Mouse (Mus musculus) ES-Bruce4 (cell line): ENCODE measurements around the gene Sptlc3. TPM values are rescaled to one million over a fixed set of nuclear protein-coding genes. Genes with fewer than 3 reads are reported as not detected.

Experiments
- H3K27ac ChIP-seq: 2 replicates; pipeline ENCODE4 v1.5.1; 2012; ENCODE audit warnings: low read length, inconsistent platforms; ENCODE audit not compliant: insufficient read depth
- H3K27me3 ChIP-seq: 2 replicates; pipeline ENCODE4 v1.6.1; 2012; ENCODE audit warnings: mild to moderate bottlenecking, low read length, inconsistent platforms; ENCODE audit not compliant: control insufficient read depth, poor library complexity, insufficient read depth, severe bottlenecking
- H3K36me3 ChIP-seq: 2 replicates; pipeline ENCODE4 v1.6.1; 2012; ENCODE audit warnings: inconsistent platforms, mild to moderate bottlenecking, low read length, moderate library complexity; ENCODE audit not compliant: control insufficient read depth, poor library complexity, insufficient read depth, severe bottlenecking
- H3K4me1 ChIP-seq: one replicate; pipeline ENCODE4 v1.8.1; 2011; ENCODE audit warnings: low read length; ENCODE audit not compliant: control insufficient read depth, insufficient read depth
- H3K4me3 ChIP-seq: 2 replicates; pipeline ENCODE4 v1.5.1; 2011; ENCODE audit warnings: low read depth, mild to moderate bottlenecking, low read length
- H3K9ac ChIP-seq: 2 replicates; pipeline ENCODE4 v1.6.1; 2012; ENCODE audit warnings: low read depth, mild to moderate bottlenecking, inconsistent platforms; ENCODE audit not compliant: poor library complexity, severe bottlenecking
- H3K9me3 ChIP-seq: replicated peaks from 2 replicates; pipeline ENCODE4 v1.6.1; 2012; ENCODE audit warnings: mild to moderate bottlenecking, low read length, inconsistent platforms; ENCODE audit not compliant: control insufficient read depth, poor library complexity, insufficient read depth, severe bottlenecking
- CTCF ChIP-seq: IDR thresholded peaks from one replicate; pipeline ENCODE4 v1.8.1; 2011; ENCODE audit warnings: low read depth, low read length
- EP300 ChIP-seq: IDR thresholded peaks from 2 replicates; pipeline ENCODE4 v1.6.1; 2011; ENCODE audit warnings: low read depth, low read length; ENCODE audit not compliant: insufficient read depth
- POLR2A ChIP-seq: IDR thresholded peaks from one replicate; pipeline ENCODE4 v1.8.1; 2011; ENCODE audit warnings: low read length; ENCODE audit not compliant: insufficient read depth
- polyA plus RNA-seq: library from polyadenylated mRNA; stranded (reverse); fragments of >200 nt; gene quantifications from 2 replicates; pipeline ENCODE4 v1.2.4, GENCODE M21; 2011; ENCODE audit warnings: low read depth; ENCODE audit not compliant: missing spikeins, insufficient read depth, insufficient read length

Sptlc3 gene
- polyA plus RNA-seq, result not detected in 2 replicates

- Histone ChIP-seq H3K36me3 (no peaks in the 10 kb centered on the region), H3K27me3 (no peaks in the 10 kb centered on the region), H3K4me1 (no peaks in the 10 kb centered on the region), H3K9me3 (no peaks in the 10 kb centered on the region), H3K9ac (no peak within 1 kb of the TSS), H3K4me3 (no peak within 1 kb of the TSS), H3K27ac (no peak within 1 kb of the TSS)
- TF ChIP-seq CTCF (no peak), POLR2A (no peak), EP300 (no peak)
These were observed at the start of gene Sptlc3 for GRCm38 (mm10) chr2:139493836-139494235. Gene Sptlc3, plus strand, starts transcription at chr2:139493913.

DNA sequence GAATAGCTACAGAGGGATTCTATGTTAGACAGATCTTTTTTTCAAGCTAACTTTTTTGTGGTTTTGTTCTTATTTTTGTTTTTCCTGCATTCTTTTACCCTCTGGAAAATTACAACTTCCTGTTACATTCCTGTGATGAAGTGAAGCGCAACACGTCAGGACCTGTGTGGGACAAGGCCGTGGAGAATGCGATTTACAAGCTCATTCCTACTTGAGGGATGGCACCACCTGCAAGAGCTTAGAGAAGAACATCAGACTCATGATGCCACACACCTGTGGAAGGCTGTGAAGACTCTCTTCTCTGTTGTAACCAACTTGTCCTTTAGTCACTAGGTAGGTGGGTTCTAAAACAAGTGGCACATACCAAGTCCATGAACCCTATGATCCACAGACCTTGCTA is 26.0 kb upstream of the Sptlc3 start:
- no peak overlapping the region for H3K27ac ChIP-seq
- no peak overlapping the region for H3K9ac ChIP-seq
- TF ChIP-seq EP300, result no peak
- TF ChIP-seq CTCF, result no peak
- TF ChIP-seq POLR2A, result no peak
- no peaks in the 10 kb centered on the region for H3K4me1 ChIP-seq
- H3K9me3 ChIP-seq, result no peaks in the 10 kb centered on the region
- no peaks in the 10 kb centered on the region for H3K27me3 ChIP-seq
- H3K36me3 ChIP-seq, result no peaks in the 10 kb centered on the region
- no peak overlapping the region for H3K4me3 ChIP-seq

DNA sequence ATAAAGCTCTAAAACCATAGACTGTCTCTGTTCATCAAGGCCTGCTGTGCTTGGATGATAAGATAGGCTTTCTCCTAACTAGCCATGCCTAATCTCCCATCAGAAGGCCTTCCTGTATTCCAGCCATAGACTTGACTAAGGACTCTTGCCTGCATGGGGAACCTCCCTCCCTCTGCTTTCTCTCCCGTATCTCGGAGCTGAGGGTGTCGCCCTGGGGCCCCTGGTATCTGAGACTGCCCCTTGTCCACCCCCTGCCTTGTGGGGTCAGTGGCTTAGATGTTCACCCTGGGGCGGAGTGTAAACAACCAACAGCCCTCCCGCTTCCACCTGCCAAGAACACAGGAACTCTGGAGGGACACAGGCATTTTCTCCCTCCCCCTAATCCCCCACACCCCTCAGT is 5.0 kb upstream of the Sptlc3 start:
- no peak for TF ChIP-seq EP300
- no peak for TF ChIP-seq CTCF
- no peaks in the 10 kb centered on the region for H3K4me1 ChIP-seq
- no peak overlapping the region for H3K9ac ChIP-seq
- H3K27me3 ChIP-seq, result no peaks in the 10 kb centered on the region
- no peak overlapping the region for H3K4me3 ChIP-seq
- no peaks in the 10 kb centered on the region for H3K36me3 ChIP-seq
- H3K9me3 ChIP-seq, result no peaks in the 10 kb centered on the region
- no peak overlapping the region for H3K27ac ChIP-seq

DNA sequence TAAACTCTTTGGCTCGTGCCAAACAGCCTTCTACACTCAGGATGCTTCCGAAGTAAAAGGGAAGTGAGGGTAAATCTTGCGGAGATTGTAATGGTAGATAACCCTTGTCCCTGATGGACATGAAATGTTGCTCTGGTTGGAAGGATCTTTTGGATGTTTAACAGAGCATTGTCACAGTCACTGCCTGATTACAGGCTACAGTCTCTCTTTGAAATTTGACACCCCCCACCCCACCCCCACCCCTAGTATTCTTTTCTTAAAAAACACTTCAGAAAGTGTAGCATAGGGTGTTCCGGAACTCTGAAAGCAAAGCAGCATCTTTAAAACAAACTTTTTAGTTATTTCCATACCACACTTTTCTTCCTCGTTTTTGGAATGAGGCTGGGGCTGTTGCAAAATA is 916 bp downstream of the Sptlc3 start:
- Histone ChIP-seq H3K9me3 (no peaks in the 10 kb centered on the region), H3K27ac (no peak overlapping the region), H3K4me1 (no peaks in the 10 kb centered on the region), H3K27me3 (no peaks in the 10 kb centered on the region), H3K4me3 (no peak overlapping the region), H3K36me3 (no peaks in the 10 kb centered on the region), H3K9ac (no peak overlapping the region)
- TF ChIP-seq CTCF (no peak), POLR2A (no peak), EP300 (no peak)

DNA sequence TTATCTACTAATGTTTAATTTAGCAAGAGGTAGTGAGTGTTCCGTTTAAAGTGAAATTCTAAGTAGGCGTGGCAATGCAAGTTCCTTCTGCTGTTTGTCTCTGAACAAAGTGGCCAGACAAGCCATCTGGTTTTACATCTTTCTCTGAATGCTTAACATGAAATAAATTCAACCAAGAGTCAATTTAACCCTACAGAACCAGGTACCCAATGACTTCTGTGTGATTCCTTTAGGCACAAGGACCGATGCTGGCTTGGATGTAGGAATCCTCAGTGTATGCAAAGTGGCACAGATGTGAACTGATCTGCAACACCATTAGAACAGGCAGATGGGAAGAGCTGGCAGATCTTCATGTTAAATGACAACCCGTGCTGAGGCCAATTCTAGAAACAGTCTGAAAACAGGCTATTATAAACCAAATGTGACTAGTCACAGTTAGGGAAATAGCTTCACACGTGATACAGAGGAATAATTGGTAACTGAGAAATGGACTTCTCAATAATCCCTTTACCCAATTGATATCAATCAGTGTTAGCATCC is 68.3 kb downstream of the Sptlc3 start:
- Histone ChIP-seq H3K9me3 (no peaks in the 10 kb centered on the region), H3K9ac (no peak overlapping the region), H3K36me3 (no peaks in the 10 kb centered on the region), H3K27ac (no peak overlapping the region), H3K27me3 (no peaks in the 10 kb centered on the region), H3K4me1 (no peaks in the 10 kb centered on the region), H3K4me3 (no peak overlapping the region)
- TF ChIP-seq POLR2A (no peak), CTCF (no peak), EP300 (no peak)

GRCm38 (mm10) chr2:139579280-139579679 is 85.6 kb downstream of the Sptlc3 start:
- Histone ChIP-seq H3K27ac (no peak overlapping the region), H3K4me1 (no peaks in the 10 kb centered on the region), H3K9me3 (no peaks in the 10 kb centered on the region), H3K27me3 (no peaks in the 10 kb centered on the region), H3K36me3 (no peaks in the 10 kb centered on the region), H3K4me3 (no peak overlapping the region), H3K9ac (no peak overlapping the region)
- TF ChIP-seq POLR2A, result no peak
- no peak for TF ChIP-seq EP300
- TF ChIP-seq CTCF, result no peak
